Mouse (Mus musculus): ENCODE results near the gene Sulf2. TPM values are rescaled to one million over a fixed set of nuclear protein-coding genes. Genes with fewer than 3 reads are reported as not detected.

The Sulf2 gene
- total and polyA plus RNA-seq, 3 experiments: not detected

- peak; percentile 6 for DNase-seq (ENCODE audit: low read depth, low spot score)
- no peaks in the 10 kb centered on the region for H3K79me2 ChIP-seq (ENCODE audit: control insufficient read depth, insufficient read depth, low read length, poor library complexity)
- no peak overlapping the region for H3K4me3 ChIP-seq (ENCODE audit: control insufficient read depth in 1 of 2, insufficient read depth in 1 of 2, low read depth in 2 of 2, low read length in 2 of 2)
- H3K36me3 ChIP-seq (ENCODE audit: control insufficient read depth in 1 of 2, insufficient read depth in 2 of 2, low read length in 2 of 2): no peaks in the 10 kb centered on the region
- TF ChIP-seq EP300 (IDR thresholded peaks at IDR 0.05; ENCODE audit: low read depth in 1 of 2, low read length in 2 of 2) (no peak), NRF1 (IDR thresholded peaks at IDR 0.05; ENCODE audit: insufficient read depth, low read depth, low read length, poor library complexity, severe bottlenecking) (no peak), TAL1 (IDR thresholded peaks at IDR 0.05; ENCODE audit: low read length) (no peak), NELFE (IDR thresholded peaks at IDR 0.05; ENCODE audit: low read depth, low read length) (no peak), TBP (IDR thresholded peaks at IDR 0.05; ENCODE audit: low read depth, low read length) (no peak), MYB (IDR thresholded peaks at IDR 0.05; ENCODE audit: low read depth, low read length) (no peak), ETS1 (IDR thresholded peaks at IDR 0.05; ENCODE audit: low read depth, low read length) (no peak), ZC3H11A (IDR thresholded peaks at IDR 0.05; ENCODE audit: low read depth, low read length) (no peak), TCF12 (IDR thresholded peaks at IDR 0.05; ENCODE audit: low read depth, low read length) (no peak), USF1 (IDR thresholded peaks at IDR 0.05; ENCODE audit: low read depth, low read length) (no peak)
- no peaks in the 10 kb centered on the region for H3K9me3 ChIP-seq (replicated peaks; ENCODE audit: insufficient read depth, low read length)
- H3K9ac ChIP-seq (ENCODE audit: control insufficient read depth, low read depth, low read length, poor library complexity, severe bottlenecking): no peak overlapping the region
- H3K27me3 ChIP-seq (ENCODE audit: control insufficient read depth in 1 of 2, insufficient read depth in 2 of 2, low read length in 2 of 2): no peaks in the 10 kb centered on the region
- H3K27ac ChIP-seq (ENCODE audit: control insufficient read depth, low read depth, low read length): no peak overlapping the region
- no peaks in the 10 kb centered on the region for H3K4me1 ChIP-seq (ENCODE audit: control insufficient read depth in 1 of 2, insufficient read depth in 2 of 2, low read length in 2 of 2)
Observed at GRCm38 (mm10) chr2:166140427-166140826, 15.0 kb downstream of the Sulf2 start.

GRCm38 (mm10) chr2:166138308-166138707 is 17.2 kb downstream of the Sulf2 start:
- Histone ChIP-seq H3K27me3 (ENCODE audit: control insufficient read depth in 1 of 2, insufficient read depth in 2 of 2, low read length in 2 of 2) (no peaks in the 10 kb centered on the region), H3K36me3 (ENCODE audit: control insufficient read depth in 1 of 2, insufficient read depth in 2 of 2, low read length in 2 of 2) (no peaks in the 10 kb centered on the region), H3K79me2 (ENCODE audit: control insufficient read depth, insufficient read depth, low read length, poor library complexity) (no peaks in the 10 kb centered on the region), H3K4me3 (ENCODE audit: control insufficient read depth in 1 of 2, insufficient read depth in 1 of 2, low read depth in 2 of 2, low read length in 2 of 2) (no peak overlapping the region), H3K9ac (ENCODE audit: control insufficient read depth, low read depth, low read length, poor library complexity, severe bottlenecking) (no peak overlapping the region), H3K27ac (ENCODE audit: control insufficient read depth, low read depth, low read length) (no peak overlapping the region), H3K4me1 (ENCODE audit: control insufficient read depth in 1 of 2, insufficient read depth in 2 of 2, low read length in 2 of 2) (no peaks in the 10 kb centered on the region), H3K9me3 (replicated peaks; ENCODE audit: insufficient read depth, low read length) (no peaks in the 10 kb centered on the region)
- TF ChIP-seq RAD21 (IDR thresholded peaks at IDR 0.05; ENCODE audit: low read depth, low read length) (no peak), POLR2AphosphoS5 (IDR thresholded peaks at IDR 0.05; ENCODE audit: borderline replicate concordance, low read depth, low read length) (no peak), E2F4 (IDR thresholded peaks at IDR 0.05; ENCODE audit: borderline replicate concordance, low read depth, low read length) (no peak)
- no peak for DNase-seq (ENCODE audit: low read depth, low spot score)

- no peak overlapping the region for H3K9ac ChIP-seq (ENCODE audit: control insufficient read depth, low read depth, low read length, poor library complexity, severe bottlenecking)
- H3K4me3 ChIP-seq (ENCODE audit: control insufficient read depth in 1 of 2, insufficient read depth in 1 of 2, low read depth in 2 of 2, low read length in 2 of 2): no peak overlapping the region
- no peaks in the 10 kb centered on the region for H3K4me1 ChIP-seq (ENCODE audit: control insufficient read depth in 1 of 2, insufficient read depth in 2 of 2, low read length in 2 of 2)
- no peaks in the 10 kb centered on the region for H3K27me3 ChIP-seq (ENCODE audit: control insufficient read depth in 1 of 2, insufficient read depth in 2 of 2, low read length in 2 of 2)
- H3K36me3 ChIP-seq (ENCODE audit: control insufficient read depth in 1 of 2, insufficient read depth in 2 of 2, low read length in 2 of 2): no peaks in the 10 kb centered on the region
- H3K9me3 ChIP-seq (replicated peaks; ENCODE audit: insufficient read depth, low read length): no peaks in the 10 kb centered on the region
- TF ChIP-seq MYC (IDR thresholded peaks at IDR 0.05; ENCODE audit: low read depth, low read length) (no peak), RCOR1 (IDR thresholded peaks at IDR 0.05; ENCODE audit: low read depth, low read length) (no peak), MXI1 (IDR thresholded peaks at IDR 0.05; ENCODE audit: low read depth, low read length) (no peak), JUND (IDR thresholded peaks at IDR 0.05; ENCODE audit: low read depth, low read length) (no peak), EP300 (IDR thresholded peaks at IDR 0.05; ENCODE audit: low read depth in 1 of 2, low read length in 2 of 2) (no peak), POLR2A (IDR thresholded peaks at IDR 0.05; ENCODE audit: control insufficient read depth in 1 of 2, insufficient read depth in 1 of 2, low read depth in 1 of 2, low read length in 2 of 2, poor library complexity in 1 of 2) (no peak), TAL1 (IDR thresholded peaks at IDR 0.05; ENCODE audit: low read length) (no peak), TBP (IDR thresholded peaks at IDR 0.05; ENCODE audit: low read depth, low read length) (no peak), ZKSCAN1 (IDR thresholded peaks at IDR 0.05; ENCODE audit: low read depth, low read length) (no peak), BHLHE40 (IDR thresholded peaks at IDR 0.05; ENCODE audit: borderline replicate concordance, low read depth, low read length) (no peak), SIN3A (IDR thresholded peaks at IDR 0.05; ENCODE audit: low read length) (no peak), SMC3 (IDR thresholded peaks at IDR 0.05; ENCODE audit: low read depth, low read length) (no peak), NRF1 (IDR thresholded peaks at IDR 0.05; ENCODE audit: insufficient read depth, low read depth, low read length, poor library complexity, severe bottlenecking) (no peak), GATA1 (IDR thresholded peaks at IDR 0.05; ENCODE audit: low read depth, low read length) (no peak), USF2 (IDR thresholded peaks at IDR 0.05; ENCODE audit: borderline replicate concordance in 1 of 2, insufficient read depth in 1 of 2, low read depth in 1 of 2, low read length in 2 of 2) (no peak), ZNF384 (IDR thresholded peaks at IDR 0.05; ENCODE audit: low read depth, low read length) (no peak)
- no peaks in the 10 kb centered on the region for H3K79me2 ChIP-seq (ENCODE audit: control insufficient read depth, insufficient read depth, low read length, poor library complexity)
- no peak for DNase-seq (ENCODE audit: low read depth, low spot score)
- no peak overlapping the region for H3K27ac ChIP-seq (ENCODE audit: control insufficient read depth, low read depth, low read length)
Observed at GRCm38 (mm10) chr2:166137467-166137866, 18.0 kb downstream of the Sulf2 start.
